Mouse (Mus musculus) thymus, adult 2 months (tissue): ENCODE results near the gene Eif2s1.

Experiments
- CTCF ChIP-seq: fragments of 200-500 bp; IDR thresholded peaks from 2 replicates; pipeline ENCODE4 v1.5.1; 2012; ENCODE audit warnings: mild to moderate bottlenecking, control low read depth, low read length, moderate library complexity, borderline replicate concordance; ENCODE audit not compliant: control insufficient read depth, poor library complexity, insufficient read depth; ENCODE audit errors: extremely low read depth
- POLR2A ChIP-seq: fragments of 200-500 bp; IDR thresholded peaks from 2 replicates; pipeline ENCODE4 v1.6.1; 2012; ENCODE audit warnings: mild to moderate bottlenecking, low read length, control low read depth, moderate library complexity; ENCODE audit not compliant: control insufficient read depth, poor library complexity, insufficient read depth; ENCODE audit errors: extremely low read depth

DNA sequence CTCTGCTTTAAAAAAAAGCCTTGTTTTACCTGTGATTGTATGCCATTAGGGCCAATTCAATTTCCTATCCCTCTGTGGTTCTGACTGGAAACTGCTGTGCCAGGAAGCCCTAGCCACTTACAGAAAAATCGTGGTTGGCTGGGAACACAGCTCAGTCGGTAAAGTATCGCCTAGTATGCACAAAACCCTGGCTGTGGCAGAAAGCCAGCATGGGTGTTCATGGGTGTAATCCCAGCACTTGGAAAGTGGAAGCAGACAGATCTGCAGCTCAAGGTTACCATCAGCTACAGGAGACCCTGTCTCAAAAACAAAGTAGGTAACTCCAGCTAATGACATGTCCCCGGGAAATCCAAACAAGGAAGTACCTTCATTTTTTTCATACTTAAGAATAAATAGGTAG is 21.7 kb upstream of the Eif2s1 start:
- TF ChIP-seq CTCF (no peak), POLR2A (no peak)
